Mouse (Mus musculus) MEL (cell line): ENCODE measurements around the gene Capza3. TPM values are rescaled to one million over a fixed set of nuclear protein-coding genes. Genes with fewer than 3 reads are reported as not detected.

Experiments
- DNase-seq: peaks from one replicate; pipeline ENCODE4 v3.0.0; 2011; ENCODE audit warnings: low read depth, low spot score
- H3K27ac ChIP-seq: 2 replicates; pipeline ENCODE4 v1.5.1; 2012; ENCODE audit warnings: low read depth, mild to moderate bottlenecking, control low read depth, low read length, moderate library complexity; ENCODE audit not compliant: control insufficient read depth
- H3K27me3 ChIP-seq, 2 experiments: fragments of 150-350 bp in 1 of 2; sonication (generic) in 1 of 2; 2 replicates each; pipeline ENCODE4 v1.6.1; 2012; ENCODE audit warnings: low read length in 2 of 2, mild to moderate bottlenecking in 2 of 2, improper control_type of control experiment in 1 of 2, moderate library complexity in 1 of 2; ENCODE audit not compliant: insufficient read depth in 2 of 2, control insufficient read depth in 1 of 2
- H3K36me3 ChIP-seq, 2 experiments: 2 replicates each; pipeline ENCODE4 v1.6.1; 2012 to 2014; ENCODE audit warnings: low read length in 2 of 2, improper control_type of control experiment in 1 of 2, inconsistent platforms in 1 of 2, mild to moderate bottlenecking in 1 of 2; ENCODE audit not compliant: insufficient read depth in 2 of 2, control insufficient read depth in 1 of 2
- H3K4me1 ChIP-seq, 2 experiments: fragments of 150-350 bp in 1 of 2; sonication (generic) in 1 of 2; 2 replicates each; pipeline ENCODE4 v1.6.1; 2012; ENCODE audit warnings: low read length in 2 of 2, improper control_type of control experiment in 1 of 2, mild to moderate bottlenecking in 1 of 2; ENCODE audit not compliant: insufficient read depth in 2 of 2, control insufficient read depth in 1 of 2
- H3K4me3 ChIP-seq, 2 experiments: fragments of 150-350 bp in 1 of 2; sonication (generic) in 1 of 2; 2 replicates each; pipeline ENCODE4 v1.5.1; 2012; ENCODE audit warnings: low read depth in 2 of 2, low read length in 2 of 2, mild to moderate bottlenecking in 2 of 2, moderate library complexity in 2 of 2, control low read depth in 1 of 2, improper control_type of control experiment in 1 of 2; ENCODE audit not compliant: control insufficient read depth in 1 of 2, insufficient read depth in 1 of 2
- H3K79me2 ChIP-seq: 2 replicates; pipeline ENCODE4 v1.6.1; 2012; ENCODE audit warnings: mild to moderate bottlenecking, low read length, moderate library complexity; ENCODE audit not compliant: control insufficient read depth, poor library complexity, insufficient read depth
- H3K9ac ChIP-seq: 2 replicates; pipeline ENCODE4 v1.6.1; 2012; ENCODE audit warnings: low read depth, mild to moderate bottlenecking, control low read depth, low read length, moderate library complexity; ENCODE audit not compliant: control insufficient read depth, poor library complexity, severe bottlenecking
- H3K9me3 ChIP-seq: fragments of 150-350 bp; sonication (generic); replicated peaks from 2 replicates; pipeline ENCODE4 v1.6.1; 2012; ENCODE audit warnings: mild to moderate bottlenecking, low read length, improper control_type of control experiment, moderate library complexity; ENCODE audit not compliant: insufficient read depth
- CTCF ChIP-seq, 3 experiments: IDR thresholded peaks in 2 of 3; conservative IDR thresholded peaks in 1 of 3; 2 replicates each; pipeline ENCODE4 v1.5.1; 2011 to 2012; ENCODE audit warnings: low read length in 3 of 3, low read depth in 2 of 3, mild to moderate bottlenecking in 2 of 3, improper control_type of control experiment in 1 of 3, inconsistent platforms in 1 of 3, mixed read lengths in 1 of 3, moderate library complexity in 1 of 3; ENCODE audit not compliant: control insufficient read depth in 1 of 3, insufficient read depth in 1 of 3, poor library complexity in 1 of 3, severe bottlenecking in 1 of 3
- GABPA ChIP-seq: IDR thresholded peaks from 2 replicates; pipeline ENCODE4 v1.6.1; 2012; ENCODE audit warnings: low read depth, mild to moderate bottlenecking, inconsistent platforms, low read length, improper control_type of control experiment, moderate library complexity
- MAFK ChIP-seq: IDR thresholded peaks from 2 replicates; pipeline ENCODE4 v1.6.1; 2011; ENCODE audit warnings: low read depth, mild to moderate bottlenecking, low read length, improper control_type of control experiment, borderline replicate concordance
- POLR2AphosphoS2 ChIP-seq: IDR thresholded peaks from 2 replicates; pipeline ENCODE4 v1.6.1; 2011; ENCODE audit warnings: low read length, improper control_type of control experiment
- POLR2AphosphoS5 ChIP-seq: IDR thresholded peaks from 2 replicates; pipeline ENCODE4 v1.6.1; 2012; ENCODE audit warnings: low read depth, borderline replicate concordance, mild to moderate bottlenecking, inconsistent platforms, low read length, moderate library complexity, mixed read lengths
- UBTF ChIP-seq: IDR thresholded peaks from 2 replicates; pipeline ENCODE4 v1.6.1; 2012; ENCODE audit warnings: low read depth, mild to moderate bottlenecking, inconsistent platforms, low read length, improper control_type of control experiment, moderate library complexity, borderline replicate concordance; ENCODE audit not compliant: insufficient read depth
- USF1 ChIP-seq: IDR thresholded peaks from 2 replicates; pipeline ENCODE4 v1.6.1; 2014; ENCODE audit warnings: low read depth, mild to moderate bottlenecking, inconsistent platforms, low read length, improper control_type of control experiment, moderate library complexity
- USF2 ChIP-seq, 2 experiments: IDR thresholded peaks; 2 replicates each; pipeline ENCODE4 v1.6.1; 2011 to 2012; ENCODE audit warnings: improper control_type of control experiment in 2 of 2, low read length in 2 of 2, borderline replicate concordance in 1 of 2, inconsistent platforms in 1 of 2, low read depth in 1 of 2, mild to moderate bottlenecking in 1 of 2; ENCODE audit not compliant: insufficient read depth in 1 of 2
- polyA plus RNA-seq, 2 experiments: library from polyadenylated mRNA; stranded (reverse) in 1 of 2; unstranded in 1 of 2; fragments of >175 nt in 1 of 2; fragments of >200 nt in 1 of 2; gene quantifications; 2 replicates each; pipeline versions ENCODE4 v1.2.1 to v1.2.4; 2012; ENCODE audit warnings: low replicate concordance in 2 of 2, low read depth in 1 of 2; ENCODE audit not compliant: insufficient read length in 2 of 2, insufficient read depth in 1 of 2, missing spikeins in 1 of 2
- total RNA-seq: library from RNA; depleted of rRNA; stranded (reverse); fragments of 300-350 nt; gene quantifications from 2 replicates; pipeline ENCODE4 v1.2.3, GENCODE M21; 2012; rRNA removed

Capza3 gene
- total and polyA plus RNA-seq, 3 experiments: not detected

DNA sequence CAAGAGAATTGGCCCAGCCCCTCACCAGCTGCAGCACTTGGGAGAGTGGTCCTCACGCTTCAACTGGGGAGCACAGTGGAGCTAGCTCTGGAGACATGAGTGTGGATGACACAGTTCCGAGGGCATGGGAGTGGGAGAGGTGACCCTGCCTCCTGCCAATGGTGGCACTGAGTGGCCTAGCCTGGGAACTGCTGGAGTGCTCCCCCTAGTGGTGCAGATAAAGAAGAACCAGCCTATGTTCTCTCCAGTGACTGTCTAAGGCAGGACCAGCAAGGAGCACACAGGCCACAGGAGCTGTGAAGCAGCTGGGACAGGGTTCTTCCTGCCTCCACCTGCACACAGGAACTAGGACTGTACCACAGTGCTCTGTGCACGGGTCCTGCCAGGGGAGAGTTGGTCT lies 40.7 kb downstream of the Capza3 start:
- H3K4me1 ChIP-seq: no peaks in the 10 kb centered on the region

GRCm38 (mm10) chr6:140089855-140090254 lies 48.8 kb downstream of the Capza3 start:
- Histone ChIP-seq H3K27ac (no peak overlapping the region), H3K27me3 (no peaks in the 10 kb centered on the region), H3K4me1 (no peaks in the 10 kb centered on the region), H3K4me3 (no peak overlapping the region), H3K9me3 (no peaks in the 10 kb centered on the region), H3K36me3 (no peaks in the 10 kb centered on the region), H3K9ac (no peak overlapping the region), H3K79me2 (no peaks in the 10 kb centered on the region)
- TF ChIP-seq POLR2AphosphoS5 (no peak), MAFK (no peak), UBTF (no peak), USF1 (no peak), POLR2AphosphoS2 (no peak), GABPA (no peak)
- DNase-seq: no peak

More for the DNA sequence above, 40.7 kb downstream of the Capza3 start:
- H3K9ac ChIP-seq: no peak overlapping the region
- no peak overlapping the region for H3K4me3 ChIP-seq
- H3K9me3 ChIP-seq: no peaks in the 10 kb centered on the region
- TF ChIP-seq CTCF (IDR thresholded peaks at IDR 0.05 in 2 of 3, conservative IDR thresholded peaks at IDR 0.05 in 1 of 3; ENCODE audit: control insufficient read depth in 1 of 3, insufficient read depth in 1 of 3, low read depth in 2 of 3, low read length in 3 of 3, poor library complexity in 1 of 3, severe bottlenecking in 1 of 3) (peak in 1 of 3 experiments; percentile 3; a peak in 2 of 6 replicates), USF2 (IDR thresholded peaks at IDR 0.05; ENCODE audit: borderline replicate concordance in 1 of 2, insufficient read depth in 1 of 2, low read depth in 1 of 2, low read length in 2 of 2) (no peak)
- TF ChIP-seq, all 39 proteins: peak for 1
- Histone ChIP-seq H3K27ac (no peak overlapping the region), H3K27me3 (no peaks in the 10 kb centered on the region), H3K79me2 (no peaks in the 10 kb centered on the region), H3K36me3 (no peaks in the 10 kb centered on the region)
- DNase-seq: no peak

Other genes with a start within 250 kb of the Capza3 start
- not detected in 2 replicates for gene Plcz1, start 205 bp downstream of the Capza3 start, total RNA-seq
- not detected for gene Plcz1, start 205 bp downstream of the Capza3 start, polyA plus RNA-seq